Mouse (Mus musculus) small intestine, adult 2 months (tissue): ENCODE results near the gene Sec31b. TPM values are rescaled to one million over a fixed set of nuclear protein-coding genes. Genes with fewer than 3 reads are reported as not detected.

Experiments
- H3K27ac ChIP-seq: fragments of 200-500 bp; 2 replicates; pipeline ENCODE4 v1.5.1; 2012; ENCODE audit warnings: low read depth, low read length, control low read depth, inconsistent platforms; ENCODE audit not compliant: insufficient read depth
- H3K27me3 ChIP-seq: fragments of 200-500 bp; 2 replicates; pipeline ENCODE4 v1.6.1; 2012; ENCODE audit warnings: mild to moderate bottlenecking, moderate library complexity, low read length, inconsistent platforms; ENCODE audit not compliant: control insufficient read depth, insufficient read depth
- H3K36me3 ChIP-seq: fragments of 200-500 bp; 2 replicates; pipeline ENCODE4 v1.6.1; 2012; ENCODE audit warnings: mild to moderate bottlenecking, low read length, control low read depth, inconsistent platforms; ENCODE audit not compliant: control insufficient read depth, insufficient read depth
- H3K4me1 ChIP-seq: fragments of 200-500 bp; 2 replicates; pipeline ENCODE4 v1.6.1; 2012; ENCODE audit warnings: low read length, inconsistent platforms, mixed read lengths; ENCODE audit not compliant: control insufficient read depth, insufficient read depth, insufficient read length
- H3K4me3 ChIP-seq: fragments of 200-500 bp; 2 replicates; pipeline ENCODE4 v1.5.1; 2012; ENCODE audit warnings: low read depth, mild to moderate bottlenecking, control low read depth, inconsistent platforms, low read length, moderate library complexity
- CTCF ChIP-seq: fragments of 200-500 bp; IDR thresholded peaks from 2 replicates; pipeline ENCODE4 v1.5.1; 2012; ENCODE audit warnings: low read depth, mild to moderate bottlenecking, control low read depth, inconsistent platforms, low read length, moderate library complexity, mixed read lengths; ENCODE audit not compliant: insufficient replicate concordance, insufficient read length; ENCODE audit errors: extremely low read depth
- POLR2A ChIP-seq: fragments of 200-500 bp; IDR thresholded peaks from 2 replicates; pipeline ENCODE4 v1.6.1; 2012; ENCODE audit warnings: low read depth, mild to moderate bottlenecking, control low read depth, inconsistent platforms, low read length, moderate library complexity
- WGBS: fragments of 180-500 bp; shearing (Covaris S2); methylation state at CpG from one replicate; pipeline ENCODE4 v1.1.7; 2018; 5-methylcytosine and 5-hydroxymethylcytosine counted together
- polyA plus RNA-seq: library from polyadenylated mRNA; depleted of rRNA; stranded (reverse); fragments of >200 nt; gene quantifications from 2 replicates; pipeline ENCODE4 v1.2.3, GENCODE M21; 2012; rRNA removed

Sec31b gene
- polyA plus RNA-seq: 1.3 and 1.5 TPM in 2 replicates

GRCm38 (mm10) chr19:44545321-44546041, at the start of gene Sec31b:
TSS of gene Sec31b (minus strand) at chr19:44545864.
- WGBS: 3% methylated on average over 45 of the region's 47 CpGs
- Histone ChIP-seq H3K27ac (no peak within 1 kb of the TSS), H3K36me3 (peaks cover 22% of the 10 kb centered on the region), H3K4me1 (no peaks in the 10 kb centered on the region), H3K4me3 (peak within 1 kb of the TSS; percentile 64), H3K27me3 (0 out of 2 replicates have a peak, but pooled peaks cover 4% of the 10 kb centered on the region)
- no peak for TF ChIP-seq CTCF
- no peak for TF ChIP-seq POLR2A

GRCm38 (mm10) chr19:44594180-44594579, 48.5 kb upstream of the Sec31b start:
- no peaks in the 10 kb centered on the region for H3K36me3 ChIP-seq
- H3K27ac ChIP-seq: no peak overlapping the region
- H3K4me1 ChIP-seq: no peaks in the 10 kb centered on the region
- no peaks in the 10 kb centered on the region for H3K27me3 ChIP-seq
- no peak overlapping the region for H3K4me3 ChIP-seq
- WGBS: 96% methylated on average over 14 of the region's 14 CpGs
- TF ChIP-seq CTCF (no peak), POLR2A (no peak)

GRCm38 (mm10) chr19:44591638-44592037, 46.0 kb upstream of the Sec31b start:
- no peaks in the 10 kb centered on the region for H3K27me3 ChIP-seq
- no peak overlapping the region for H3K4me3 ChIP-seq
- TF ChIP-seq POLR2A: no peak
- WGBS: 68% methylated on average over 6 of the region's 6 CpGs
- no peak overlapping the region for H3K27ac ChIP-seq
- H3K36me3 ChIP-seq: no peaks in the 10 kb centered on the region
- no peaks in the 10 kb centered on the region for H3K4me1 ChIP-seq

GRCm38 (mm10) chr19:44590992-44591391, 45.3 kb upstream of the Sec31b start:
- WGBS: 86% methylated on average over 18 of the region's 18 CpGs

GRCm38 (mm10) chr19:44589591-44590223, 44.0 kb upstream of the Sec31b start:
- Histone ChIP-seq H3K4me1 (no peaks in the 10 kb centered on the region), H3K4me3 (no peak overlapping the region), H3K27me3 (no peaks in the 10 kb centered on the region), H3K27ac (no peak overlapping the region), H3K36me3 (no peaks in the 10 kb centered on the region)
- 25% methylated on average over 7 of the region's 7 CpGs for WGBS
- TF ChIP-seq CTCF (no peak), POLR2A (no peak)

More at GRCm38 (mm10) chr19:44590992-44591391, 45.3 kb upstream of the Sec31b start:
- Histone ChIP-seq H3K27me3 (no peaks in the 10 kb centered on the region), H3K36me3 (no peaks in the 10 kb centered on the region), H3K4me3 (no peak overlapping the region), H3K27ac (no peak overlapping the region), H3K4me1 (no peaks in the 10 kb centered on the region)
- TF ChIP-seq CTCF (no peak), POLR2A (no peak)

- Histone ChIP-seq H3K4me1 (no peaks in the 10 kb centered on the region), H3K27ac (no peak overlapping the region), H3K27me3 (no peaks in the 10 kb centered on the region), H3K4me3 (no peak overlapping the region), H3K36me3 (no peaks in the 10 kb centered on the region)
- no peak for TF ChIP-seq POLR2A
- TF ChIP-seq CTCF: no peak
- WGBS: 51% methylated on average over 4 of the region's 4 CpGs
These were observed 42.4 kb upstream of the Sec31b start for GRCm38 (mm10) chr19:44588036-44588435.

GRCm38 (mm10) chr19:44582638-44583309, 37.1 kb upstream of the Sec31b start:
- peak; percentile 99 for TF ChIP-seq CTCF
- TF ChIP-seq POLR2A: no peak
- Histone ChIP-seq H3K27ac (no peak overlapping the region), H3K4me3 (no peak overlapping the region), H3K27me3 (no peaks in the 10 kb centered on the region), H3K36me3 (no peaks in the 10 kb centered on the region), H3K4me1 (no peaks in the 10 kb centered on the region)
- 37% methylated on average over 9 of the region's 9 CpGs for WGBS
